Mouse (Mus musculus) spleen, adult 2 months (tissue): ENCODE measurements around the gene Vezt.

Source experiments
- CTCF ChIP-seq: fragments of 200-500 bp; IDR thresholded peaks from 2 replicates; pipeline ENCODE4 v1.5.1; 2011; ENCODE audit warnings: mild to moderate bottlenecking, inconsistent platforms; ENCODE audit not compliant: insufficient read depth, insufficient read length, insufficient replicate concordance; ENCODE audit errors: extremely low read depth
- POLR2A ChIP-seq: fragments of 200-500 bp; IDR thresholded peaks from 2 replicates; pipeline ENCODE4 v1.6.1; 2011; ENCODE audit warnings: low read depth, low read length, inconsistent platforms

GRCm38 (mm10) chr10:94014200-94014599 lies 21.4 kb downstream of the Vezt start:
- TF ChIP-seq POLR2A (no peak), CTCF (no peak)
